ENCODE assay signal across 14 mouse cellular contexts in the genomic region with DNA sequence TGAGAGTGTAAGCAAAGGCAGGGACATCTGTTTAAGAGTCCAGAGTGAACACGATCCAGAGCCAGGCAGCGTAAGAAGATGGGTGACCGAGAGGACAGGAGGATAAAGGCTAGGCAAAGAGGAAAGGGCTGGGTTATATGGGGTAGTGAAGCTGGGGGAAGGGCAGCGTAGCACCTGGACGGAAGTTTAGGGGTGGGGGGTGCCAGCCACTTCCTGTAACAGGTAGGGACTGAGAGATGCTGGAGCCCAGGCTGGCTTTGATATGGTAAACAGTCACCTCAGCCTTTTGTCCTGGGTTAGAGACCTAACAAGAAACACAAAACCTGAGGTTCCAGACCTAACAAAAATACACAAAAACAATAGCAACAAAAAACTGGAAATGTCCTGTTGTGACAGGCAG. TPM values are rescaled to one million over a fixed set of nuclear protein-coding genes. Genes with fewer than 3 reads are reported as not detected.
DNase-seq lines count a peak whose midpoint lies in the region; ATAC-seq and TF ChIP-seq lines count a peak whose summit lies in the region.
"Had no signal": no experiment of that assay in that cellular context is flagged by ENCODE, and none has a peak within 500 bp of the region (broad histone marks: within the 10 kb centered on the region; RNA-seq: fewer than 3 reads in every experiment).

No protein-coding gene starts in this region.

- peak; percentile 48 for DNase-seq in heart, adult 11 months
- no peak for DNase-seq in heart, adult 8-10 months (ENCODE audit: low spot score)
- DNase-seq in kidney, adult 8-10 months, result no peak
- peak; percentile 27 for DNase-seq in induced T-regulatory cell, adult 2 months (ENCODE audit: low read depth)
- peak; percentile 55 to 59 for DNase-seq in thymus, postnatal 10 days (ENCODE audit: low spot score in 2 of 2)
- DNase-seq in spleen, postnatal 4 days (ENCODE audit: low spot score in 2 of 2), result no peak
- no peak for DNase-seq in midbrain, postnatal 0 days (ENCODE audit: low spot score)
- DNase-seq: adrenal gland, postnatal 36 days; cerebellum, postnatal 10 days; kidney, adult 11 months; lung, postnatal 10 days had no signal

- WGBS in kidney, embryonic 15.5 days, result 64% methylated on average over 5 of the region's 5 CpGs
- 71% methylated on average over 5 of the region's 5 CpGs for WGBS in midbrain, postnatal 0 days

- no peaks in the 10 kb centered on the region for H3K36me3 ChIP-seq in kidney, embryonic 15.5 days
- H3K36me3 ChIP-seq in midbrain, postnatal 0 days (ENCODE audit: insufficient read depth, low read length), result no peaks in the 10 kb centered on the region
- H3K36me3 ChIP-seq: liver, embryonic 12.5 days had no signal

- peaks cover 14% of the 10 kb centered on the region for H3K4me1 ChIP-seq in kidney, embryonic 15.5 days
- H3K4me1 ChIP-seq in midbrain, postnatal 0 days (ENCODE audit: insufficient read depth, low read length), result no peaks in the 10 kb centered on the region

- TF ChIP-seq CTCF in midbrain, postnatal 0 days (IDR thresholded peaks at IDR 0.05), result no peak

- no peak overlapping the region for H3K9ac ChIP-seq in kidney, embryonic 15.5 days
- H3K9ac ChIP-seq in midbrain, postnatal 0 days (replicated peaks; ENCODE audit: low read length, poor library complexity, severe bottlenecking), result no peak overlapping the region
- H3K9ac ChIP-seq: liver, embryonic 12.5 days had no signal

- no peak overlapping the region for H3K4me3 ChIP-seq in kidney, embryonic 15.5 days (replicated peaks)
- H3K4me3 ChIP-seq in midbrain, postnatal 0 days (ENCODE audit: low read depth, low read length), result no peak overlapping the region
- H3K4me3 ChIP-seq: liver, embryonic 12.5 days had no signal

- H3K4me2 ChIP-seq in kidney, embryonic 15.5 days, result peak overlapping the region; percentile 25; the same call in 1 of the 2 replicates
- no peak overlapping the region for H3K4me2 ChIP-seq in midbrain, postnatal 0 days (ENCODE audit: low read depth, low read length, poor library complexity, severe bottlenecking)
- H3K4me2 ChIP-seq: liver, embryonic 12.5 days had no signal

- no peaks in the 10 kb centered on the region for H3K27me3 ChIP-seq in kidney, embryonic 15.5 days
- H3K27me3 ChIP-seq in midbrain, postnatal 0 days (ENCODE audit: insufficient read depth, low read length), result no peaks in the 10 kb centered on the region

- ATAC-seq in kidney, embryonic 15.5 days (replicated peaks; ENCODE audit: low FRiP score), result no peak
- ATAC-seq in midbrain, postnatal 0 days (ENCODE audit: low FRiP score), result no peak
- ATAC-seq: activated CD4-positive, CD25-positive, alpha-beta regulatory T cell, adult 4 months; liver, embryonic 12.5 days had no signal

- H3K27ac ChIP-seq in kidney, embryonic 15.5 days, result no peak overlapping the region
- no peak overlapping the region for H3K27ac ChIP-seq in midbrain, postnatal 0 days (ENCODE audit: low read depth, low read length)
- H3K27ac ChIP-seq: liver, embryonic 12.5 days had no signal

- H3K9me3 ChIP-seq in kidney, embryonic 15.5 days (replicated peaks), result peaks cover 22% of the 10 kb centered on the region
- H3K9me3 ChIP-seq in midbrain, postnatal 0 days (ENCODE audit: low read length), result peaks cover 9% of the 10 kb centered on the region; the same call in 1 of the 2 replicates

RNA-seq across cellular contexts. Expression of a gene that starts 29.5 kb away (rescaled TPM):
- 10 to 100 TPM; 18.8 to 22.3 (median 21.2) TPM for total RNA-seq in heart, adult 8-10 months (2022)
- 25.3 and 26.1 TPM in 2 replicates for polyA plus RNA-seq in kidney, embryonic 15.5 days (2015; fragmentation: Nextera tagmentation; extraction: Ambion mirVana)
- 40.8 and 55.6 TPM in 2 replicates for total RNA-seq in midbrain, postnatal 0 days (2014; rRNA removed)
- 9.5 and 11.2 TPM in 2 replicates for polyA plus RNA-seq in midbrain, postnatal 0 days (2015; fragmentation: Nextera tagmentation; extraction: Ambion mirVana)

Comparison
In these comparisons a context has a peak if more than half of its experiments do, and no peak if none do; other contexts are left out.
1. DNase-seq: peak in heart, adult 11 months (single experiment), induced T-regulatory cell, adult 2 months (single experiment) and thymus, postnatal 10 days (2 of 2); none in heart, adult 8-10 months (single experiment), kidney, adult 8-10 months (0 of 2), spleen, postnatal 4 days (0 of 2) and midbrain, postnatal 0 days (single experiment).